Mouse (Mus musculus): ENCODE measurements around the gene Pigr. TPM values are rescaled to one million over a fixed set of nuclear protein-coding genes. Genes with fewer than 3 reads are reported as not detected.

Gene Pigr
- total RNA-seq, 2 experiments from 2014 or later, result not detected

DNA sequence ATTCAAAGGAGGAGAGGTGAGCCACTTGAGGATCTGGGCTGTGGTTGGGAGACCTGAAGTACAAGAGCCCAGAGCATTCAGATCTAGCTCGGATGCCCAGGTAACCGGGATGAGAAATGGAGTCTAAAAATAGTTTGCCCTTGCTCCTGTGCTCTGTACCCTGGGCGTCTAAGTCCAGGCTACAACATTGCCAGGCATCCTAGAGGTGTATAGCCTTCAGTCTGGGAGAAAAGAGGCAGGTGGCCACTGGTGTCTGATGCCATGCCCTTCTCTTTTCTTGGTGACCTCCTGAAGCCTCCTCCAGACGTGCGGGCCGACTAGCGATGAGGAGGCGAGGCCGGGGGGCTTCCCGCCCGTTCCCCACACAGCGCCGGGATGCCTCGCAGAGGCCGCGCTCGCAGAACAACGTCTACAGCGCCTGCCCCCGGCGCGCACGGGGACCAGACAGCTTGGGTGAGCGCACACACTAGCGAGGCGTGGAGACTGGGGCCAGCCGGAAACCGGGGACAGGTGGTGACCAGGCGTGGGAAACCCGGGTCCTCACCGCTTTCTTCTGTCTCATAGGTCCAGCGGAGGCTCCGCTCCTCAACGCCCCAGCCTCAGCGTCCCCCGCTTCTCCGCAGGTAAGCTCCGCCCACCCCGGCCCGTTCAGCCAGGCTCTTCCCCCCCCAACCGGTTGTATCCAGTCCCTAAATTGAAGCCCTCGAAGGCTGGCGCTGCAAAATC lies 51.6 kb downstream of the Pigr start:
- DNase-seq (ENCODE audit: low spot score in 2 of 2), result no peak

DNA sequence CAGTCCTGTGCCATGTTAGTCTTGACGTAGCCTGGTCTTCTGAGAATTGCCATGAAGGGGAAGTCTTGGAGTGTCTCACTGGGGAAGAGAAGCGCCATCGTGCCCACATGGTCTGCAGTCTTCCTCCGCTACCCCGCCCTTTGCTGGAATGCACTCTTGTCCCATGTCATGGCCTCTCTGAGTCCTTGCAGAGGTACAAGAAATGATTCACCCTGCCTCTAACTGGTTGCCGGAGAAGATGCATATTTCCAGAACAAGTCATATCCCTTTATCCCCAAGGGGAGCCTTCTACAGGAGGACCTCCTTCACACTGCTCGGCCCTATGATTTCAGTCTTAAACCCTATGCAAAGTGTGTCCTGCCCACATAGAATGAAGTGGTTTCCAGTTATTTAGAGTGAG lies 53.4 kb downstream of the Pigr start:
- DNase-seq (ENCODE audit: low spot score in 2 of 2), result no peak

DNA sequence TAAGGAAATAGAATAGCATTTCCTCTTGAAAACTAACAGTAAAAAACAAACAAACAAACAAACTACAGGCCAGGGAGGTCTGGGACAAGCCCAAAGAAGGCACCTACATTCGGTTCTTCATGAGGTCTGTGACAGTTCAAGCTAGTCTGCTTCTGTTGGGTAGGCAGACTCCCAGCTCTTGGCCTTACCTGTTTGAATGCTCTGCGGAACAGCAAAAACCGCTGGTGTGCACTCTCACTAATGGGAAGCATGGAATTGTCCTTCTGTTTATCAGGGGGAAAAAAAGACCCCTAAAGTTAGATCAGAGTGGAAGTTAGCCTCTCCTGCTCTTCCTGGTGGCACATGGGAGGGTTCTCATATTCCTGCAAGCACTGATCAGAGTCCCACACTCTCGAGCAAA lies 56.7 kb downstream of the Pigr start:
- no peak for DNase-seq (ENCODE audit: low spot score in 2 of 2)

DNA sequence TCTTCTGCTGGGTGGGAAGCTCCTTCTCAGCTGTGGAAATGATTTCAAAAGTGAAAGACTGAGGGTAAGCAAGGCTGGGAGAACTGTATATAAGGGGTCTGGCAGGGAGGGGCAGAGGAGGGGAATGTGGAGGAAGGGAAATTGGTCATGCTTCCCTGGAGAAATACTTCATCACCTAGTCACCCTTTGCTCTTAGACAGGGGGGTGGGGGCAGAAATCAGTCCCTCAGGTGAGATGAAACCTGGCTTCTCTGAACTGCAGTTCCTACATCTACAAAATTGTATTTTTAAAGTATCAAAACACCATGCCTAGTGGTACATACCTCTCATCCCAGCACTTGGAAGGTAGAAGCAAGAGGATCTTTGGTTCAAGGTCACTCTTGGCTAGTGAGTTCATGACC lies 60.9 kb downstream of the Pigr start, which contains the start of gene Il24:
Gene Il24 (minus strand): TSS at position 101 of the 400 bp plus-strand sequence.
- DNase-seq (ENCODE audit: low spot score in 2 of 2), result no peak

DNA sequence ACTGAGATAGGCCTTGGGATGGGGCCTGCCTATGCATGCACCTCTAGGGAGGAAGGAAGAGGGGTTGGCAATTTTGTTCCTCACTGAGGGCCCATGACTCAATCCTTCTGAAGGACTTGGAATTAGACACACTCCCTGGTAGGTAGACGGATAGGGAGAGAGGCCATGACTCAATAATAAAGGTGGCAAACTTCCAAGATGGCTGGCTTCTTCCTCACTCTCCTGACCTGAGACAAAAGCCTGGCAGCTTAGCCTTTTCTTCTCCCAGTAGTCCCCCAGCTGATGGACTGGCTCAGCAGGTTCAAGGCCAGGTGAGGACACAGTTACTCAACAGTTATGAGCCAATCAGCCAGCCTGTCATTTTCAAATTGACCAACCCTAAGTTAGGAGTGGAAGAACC lies 66.0 kb downstream of the Pigr start:
- DNase-seq (ENCODE audit: low spot score in 2 of 2), result no peak

DNA sequence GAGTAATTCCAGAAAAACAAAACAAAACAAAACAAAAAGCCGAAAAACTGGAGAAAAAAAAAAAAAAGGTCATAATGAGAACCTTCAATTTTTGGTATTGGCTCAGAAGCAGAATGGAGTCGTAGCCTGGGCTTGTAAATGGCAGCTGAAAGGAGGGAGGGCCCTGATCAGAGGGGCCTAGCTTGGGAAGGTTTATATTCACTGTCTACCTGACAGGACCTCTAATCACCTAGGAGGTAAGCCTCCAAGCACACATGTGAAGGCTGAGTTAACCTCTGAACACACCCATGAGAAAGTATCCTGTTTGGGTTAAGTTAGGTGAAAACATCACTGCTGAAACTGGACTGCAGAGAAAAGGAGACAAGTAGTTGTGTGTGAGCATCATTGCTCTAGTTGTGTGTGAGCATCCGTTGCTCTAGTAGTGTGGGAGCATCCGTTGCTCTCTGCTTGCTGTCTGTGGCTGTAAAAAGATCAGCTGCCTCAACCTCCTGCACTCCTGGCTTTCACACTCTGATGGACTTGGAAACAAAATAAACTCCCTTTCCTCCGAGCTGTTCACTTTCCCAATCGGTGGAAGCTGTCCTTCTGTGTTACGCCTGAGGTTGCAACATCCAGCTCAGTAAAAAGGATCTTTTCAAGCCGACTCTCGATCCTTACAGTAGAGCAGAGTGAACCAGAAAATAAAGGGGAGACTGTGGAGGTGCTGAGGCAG lies 67.0 kb downstream of the Pigr start:
- no peak for DNase-seq (ENCODE audit: low spot score in 2 of 2)

DNA sequence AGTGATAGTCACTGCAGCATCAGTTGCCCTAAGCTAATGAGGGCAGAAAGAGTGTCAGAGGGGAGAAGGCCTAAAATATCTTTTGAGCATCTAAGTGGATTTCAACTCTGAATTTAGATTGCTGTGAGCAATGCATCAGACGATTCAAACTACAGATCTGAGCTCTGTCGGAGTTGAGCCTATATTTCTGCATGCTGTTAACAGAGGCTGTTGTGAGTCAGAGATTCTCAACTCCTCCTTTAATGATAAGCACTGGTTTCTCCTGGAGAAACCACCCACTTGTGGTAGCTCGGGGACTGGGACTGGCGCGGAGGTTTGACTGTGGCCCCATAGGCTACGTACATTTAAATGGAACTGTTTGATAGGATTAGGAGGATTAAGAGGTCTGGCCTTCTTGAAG lies 68.0 kb downstream of the Pigr start:
- DNase-seq (ENCODE audit: low spot score in 2 of 2), result no peak

Other genes with a start within 250 kb of the Pigr start
- under 1 TPM in 1 of 2 experiments, not detected in 1; 0.26 TPM for gene Zp3r, start 197.1 kb upstream of the Pigr start, total RNA-seq (2021)
- 1 to 10 TPM; 1.1 to 1.3 TPM for gene C4bp, start 165.1 kb upstream of the Pigr start, total RNA-seq (2021)
- under 1 TPM in 1 of 2 experiments, not detected in 1; 0.35 TPM for gene Gm29427, start 110.9 kb upstream of the Pigr start, total RNA-seq (2021)
- 10 to 100 TPM; 11.7 to 13.9 TPM for gene Yod1, start 109.4 kb upstream of the Pigr start, total RNA-seq (2021)
- 10 to 100 TPM; 44.0 to 55.8 TPM for gene Pfkfb2, start 97.4 kb upstream of the Pigr start, total RNA-seq (2021)
- 1 to 10 TPM; 1.2 to 1.6 TPM for gene AA986860, start 94.7 kb upstream of the Pigr start, total RNA-seq (2021)
- not detected for gene Fcamr, start 25.8 kb upstream of the Pigr start, total RNA-seq (2021)
- under 1 TPM in 1 of 2 experiments, not detected in 1; 0.46 TPM for gene Fcmr, start 39.0 kb downstream of the Pigr start, total RNA-seq (2021)
- gene Il24, start 60.8 kb downstream of the Pigr start, total RNA-seq (2021), result not detected
- gene Il20, start 84.8 kb downstream of the Pigr start, total RNA-seq (2021), result not detected
- not detected for gene Il19, start 113.4 kb downstream of the Pigr start, total RNA-seq (2021)
- not detected for gene Il10, start 193.2 kb downstream of the Pigr start, total RNA-seq (2021)

All from layer of hippocampus, postnatal 14 days (tissue).